Mouse (Mus musculus) embryonic facial prominence, embryonic 13.5 days (tissue): ENCODE data around the gene Pigg. TPM values are rescaled to one million over a fixed set of nuclear protein-coding genes. Genes with fewer than 3 reads are reported as not detected.

Source experiments
- ATAC-seq: fragments of 200-750 bp; cut with Nextera tagmentation; 2 replicates; pipeline ENCODE4 v1.8.0; 2017; ENCODE audit warnings: low read depth; ENCODE audit not compliant: insufficient number of reproducible peaks, insufficient read depth, low FRiP score, low TSS enrichment
- H3K27ac ChIP-seq: fragments of 300-500 bp; sonication (generic); 2 replicates; pipeline ENCODE4 v1.5.1; 2015; ENCODE audit warnings: moderate library complexity, mild to moderate bottlenecking, inconsistent platforms
- H3K27me3 ChIP-seq: fragments of 300-500 bp; sonication (generic); 2 replicates; pipeline ENCODE4 v1.6.1; 2015; ENCODE audit warnings: mild to moderate bottlenecking, inconsistent platforms
- H3K36me3 ChIP-seq: fragments of 300-500 bp; sonication (generic); 2 replicates; pipeline ENCODE4 v1.6.1; 2015; ENCODE audit warnings: mild to moderate bottlenecking, inconsistent platforms
- H3K4me1 ChIP-seq: fragments of 300-500 bp; sonication (generic); 2 replicates; pipeline ENCODE4 v1.6.1; 2015; ENCODE audit warnings: inconsistent platforms
- H3K4me2 ChIP-seq: fragments of 300-500 bp; sonication (generic); 2 replicates; pipeline ENCODE4 v1.6.1; 2015; ENCODE audit warnings: moderate library complexity, mild to moderate bottlenecking, inconsistent platforms
- H3K4me3 ChIP-seq: fragments of 300-500 bp; sonication (generic); 2 replicates; pipeline ENCODE4 v1.5.1; 2015; ENCODE audit warnings: mild to moderate bottlenecking, inconsistent platforms
- H3K9ac ChIP-seq: fragments of 300-500 bp; sonication (generic); 2 replicates; pipeline ENCODE4 v1.6.1; 2015; ENCODE audit warnings: mild to moderate bottlenecking, inconsistent platforms
- H3K9me3 ChIP-seq: fragments of 300-500 bp; sonication (generic); 2 replicates; pipeline ENCODE4 v1.6.1; 2016; ENCODE audit warnings: inconsistent platforms
- WGBS: fragments of 180-500 bp; shearing (Covaris S2); methylation state at CpG from one replicate; pipeline ENCODE4 v1.1.7; 2015; ENCODE audit warnings: mixed read lengths; 5-methylcytosine and 5-hydroxymethylcytosine counted together
- polyA plus RNA-seq: library from polyadenylated mRNA; unstranded; fragments of >200 nt; fragmentation: Nextera tagmentation; extraction: Ambion mirVana; gene quantifications from 2 replicates; pipeline ENCODE4 v1.2.1, GENCODE M21; 2015

The Pigg gene
- polyA plus RNA-seq, 1 experiment from 2014 or later, result 5.4 TPM

GRCm38 (mm10) chr5:108360211-108360610 lies 47.8 kb downstream of the Pigg start:
- Histone ChIP-seq H3K9me3 (no peaks in the 10 kb centered on the region), H3K36me3 (no peaks in the 10 kb centered on the region), H3K4me3 (no peak overlapping the region), H3K4me1 (no peaks in the 10 kb centered on the region), H3K9ac (no peak overlapping the region), H3K27ac (no peak overlapping the region), H3K27me3 (peaks cover 40% of the 10 kb centered on the region), H3K4me2 (no peak overlapping the region)
- ATAC-seq, result no peak
- WGBS, result 84% methylated on average over 4 of the region's 4 CpGs

GRCm38 (mm10) chr5:108362330-108362729 lies 49.9 kb downstream of the Pigg start:
- Histone ChIP-seq H3K27me3 (peaks cover 61% of the 10 kb centered on the region), H3K4me2 (no peak overlapping the region)
- whole genome bisulfite sequencing, result 29% methylated on average over 3 of the region's 3 CpGs

DNA sequence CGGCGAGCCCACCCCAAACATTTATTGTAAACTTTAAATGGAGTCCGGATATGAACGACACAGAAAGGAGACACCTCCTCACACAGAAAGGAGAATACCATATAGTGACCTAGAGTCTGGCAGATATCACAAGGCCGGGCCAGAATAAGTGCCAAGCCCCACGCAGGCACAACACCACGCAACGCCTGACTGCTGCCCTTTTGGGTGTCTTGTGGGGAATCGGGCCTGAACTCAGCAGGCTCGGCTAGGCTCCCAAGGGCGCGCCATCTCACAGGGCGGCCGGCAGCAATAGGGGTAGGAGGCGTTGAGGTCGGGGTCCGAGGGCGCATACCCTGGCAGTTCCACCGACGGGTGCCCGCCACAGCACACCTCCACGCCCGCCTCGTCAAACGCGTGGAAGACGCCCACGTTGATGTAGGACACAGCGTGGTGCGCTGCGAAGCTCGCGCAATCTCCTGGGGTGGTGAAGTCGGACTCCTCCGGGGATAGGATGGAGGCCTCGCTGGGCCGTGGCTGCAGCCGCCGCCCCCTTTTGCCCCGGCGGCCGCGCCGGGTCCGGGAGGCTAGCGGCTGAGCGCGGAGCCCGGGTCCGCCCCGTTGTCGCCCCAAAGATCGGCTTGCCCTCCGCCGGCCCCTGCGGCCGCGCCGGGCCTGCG lies 54.0 kb downstream of the Pigg start:
- WGBS, result 2% methylated on average over 60 of the region's 60 CpGs
- H3K4me2 ChIP-seq, result peak overlapping the region; percentile 96
- no peaks in the 10 kb centered on the region for H3K36me3 ChIP-seq
- peak overlapping the region; percentile 67 for H3K9ac ChIP-seq
- ATAC-seq, result no peak
- no peaks in the 10 kb centered on the region for H3K9me3 ChIP-seq
- no peak overlapping the region for H3K27ac ChIP-seq
- peaks cover 91% of the 10 kb centered on the region for H3K27me3 ChIP-seq
- peak overlapping the region; percentile 56 for H3K4me3 ChIP-seq
- H3K4me1 ChIP-seq, result peaks cover 30% of the 10 kb centered on the region

More at GRCm38 (mm10) chr5:108362330-108362729, 49.9 kb downstream of the Pigg start:
- H3K4me1 ChIP-seq, result peaks cover 10% of the 10 kb centered on the region
- no peak overlapping the region for H3K9ac ChIP-seq
- H3K9me3 ChIP-seq, result no peaks in the 10 kb centered on the region
- no peaks in the 10 kb centered on the region for H3K36me3 ChIP-seq
- no peak overlapping the region for H3K4me3 ChIP-seq
- ATAC-seq, result no peak
- no peak overlapping the region for H3K27ac ChIP-seq

GRCm38 (mm10) chr5:108366984-108367841 lies 54.8 kb downstream of the Pigg start:
- no peaks in the 10 kb centered on the region for H3K36me3 ChIP-seq
- H3K9ac ChIP-seq, result peak overlapping the region; percentile 67
- no peaks in the 10 kb centered on the region for H3K9me3 ChIP-seq
- peak overlapping the region; percentile 96 for H3K4me2 ChIP-seq
- H3K27ac ChIP-seq, result no peak overlapping the region
- peaks cover 98% of the 10 kb centered on the region for H3K27me3 ChIP-seq
- WGBS, result under 1% methylated on average over 94 of the region's 100 CpGs
- ATAC-seq, result 0 out of 2 replicates have a peak, but pooled peaks have one; percentile 26
- H3K4me1 ChIP-seq, result peaks cover 30% of the 10 kb centered on the region
- H3K4me3 ChIP-seq, result peak overlapping the region; percentile 56

- Histone ChIP-seq H3K4me1 (peaks cover 30% of the 10 kb centered on the region), H3K4me2 (peak within 1 kb of the TSS; percentile 96), H3K9me3 (no peaks in the 10 kb centered on the region), H3K4me3 (peak within 1 kb of the TSS; percentile 56), H3K27me3 (peaks cover 98% of the 10 kb centered on the region), H3K27ac (no peak within 1 kb of the TSS), H3K36me3 (no peaks in the 10 kb centered on the region), H3K9ac (peak within 1 kb of the TSS; percentile 67)
- WGBS, result under 1% methylated on average over 19 of the region's 36 CpGs
- ATAC-seq, result no peak
Observed at GRCm38 (mm10) chr5:108367871-108368332, 55.5 kb downstream of the Pigg start, which contains the start of gene Gm42517. Gm42517 (minus strand) TSS chr5:108367922.

DNA sequence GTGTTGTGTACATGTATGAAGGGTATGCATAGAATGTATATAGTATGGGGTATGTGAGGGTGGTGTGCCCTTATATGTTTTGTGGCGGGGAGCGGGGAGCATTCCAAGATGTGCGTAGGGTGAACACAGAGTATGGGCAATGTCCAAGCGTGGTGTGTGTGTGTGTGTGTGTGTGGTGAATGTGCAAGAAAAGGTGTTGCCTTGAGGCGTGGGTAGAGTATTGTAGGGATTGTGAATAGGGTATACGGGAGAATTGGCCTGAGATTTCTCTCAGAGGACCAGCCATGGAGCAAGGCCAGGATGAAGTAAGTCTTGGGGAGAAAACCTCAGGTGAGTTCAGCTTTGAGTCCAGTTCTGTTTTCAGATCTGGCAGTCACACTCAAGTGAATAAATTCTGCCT lies 56.0 kb downstream of the Pigg start:
- peaks cover 98% of the 10 kb centered on the region for H3K27me3 ChIP-seq

GRCm38 (mm10) chr5:108368851-108369621 lies 56.6 kb downstream of the Pigg start:
- Histone ChIP-seq H3K9me3 (no peaks in the 10 kb centered on the region), H3K9ac (no peak overlapping the region), H3K36me3 (no peaks in the 10 kb centered on the region), H3K4me3 (peak overlapping the region; percentile 56), H3K4me2 (peak overlapping the region; percentile 96), H3K27ac (no peak overlapping the region), H3K27me3 (peaks cover 97% of the 10 kb centered on the region), H3K4me1 (peaks cover 30% of the 10 kb centered on the region)
- ATAC-seq, result no peak
- under 1% methylated on average over 49 of the region's 49 CpGs for WGBS

More for the DNA sequence above, 56.0 kb downstream of the Pigg start:
- peak overlapping the region; percentile 96 for H3K4me2 ChIP-seq
- H3K9me3 ChIP-seq, result no peaks in the 10 kb centered on the region
- H3K27ac ChIP-seq, result no peak overlapping the region
- no peaks in the 10 kb centered on the region for H3K36me3 ChIP-seq
- no peak overlapping the region for H3K9ac ChIP-seq
- H3K4me3 ChIP-seq, result peak overlapping the region; percentile 56
- peaks cover 30% of the 10 kb centered on the region for H3K4me1 ChIP-seq
- no peak for ATAC-seq
- 5% methylated on average over 6 of the region's 6 CpGs for WGBS

DNA sequence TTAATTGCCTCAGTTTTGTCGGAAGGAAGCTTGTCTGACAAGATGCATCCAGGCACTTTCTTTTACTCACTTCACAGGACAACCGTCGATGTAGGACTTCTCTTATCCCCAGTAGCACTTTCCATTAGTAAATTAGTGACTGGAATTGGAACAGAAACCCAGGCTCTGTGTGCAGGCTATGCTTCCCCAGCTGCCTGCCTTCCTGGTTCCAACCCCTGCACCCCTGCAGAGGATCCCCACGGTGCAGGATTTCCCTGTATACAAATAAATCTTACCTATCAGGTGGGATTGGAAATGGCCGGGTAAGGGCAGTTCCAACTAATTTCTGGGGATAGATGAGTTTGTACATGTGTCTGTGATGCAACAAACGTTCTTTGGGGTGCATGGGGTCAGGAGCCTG lies 57.6 kb downstream of the Pigg start:
- H3K4me1 ChIP-seq, result peaks cover 30% of the 10 kb centered on the region
- no peaks in the 10 kb centered on the region for H3K36me3 ChIP-seq
- no peak for ATAC-seq
- H3K9ac ChIP-seq, result no peak overlapping the region
- H3K27ac ChIP-seq, result no peak overlapping the region
- no peaks in the 10 kb centered on the region for H3K9me3 ChIP-seq
- peaks cover 95% of the 10 kb centered on the region for H3K27me3 ChIP-seq
- H3K4me2 ChIP-seq, result no peak overlapping the region
- no peak overlapping the region for H3K4me3 ChIP-seq
- WGBS, result 3% methylated on average over 6 of the region's 6 CpGs

GRCm38 (mm10) chr5:108374079-108374478 lies 61.7 kb downstream of the Pigg start:
- WGBS, result 64% methylated on average over 5 of the region's 5 CpGs
- Histone ChIP-seq H3K4me2 (no peak overlapping the region), H3K36me3 (no peaks in the 10 kb centered on the region), H3K9me3 (no peaks in the 10 kb centered on the region), H3K4me3 (no peak overlapping the region), H3K27ac (no peak overlapping the region), H3K27me3 (peaks cover 59% of the 10 kb centered on the region), H3K9ac (no peak overlapping the region), H3K4me1 (peaks cover 6% of the 10 kb centered on the region)
- no peak for ATAC-seq

DNA sequence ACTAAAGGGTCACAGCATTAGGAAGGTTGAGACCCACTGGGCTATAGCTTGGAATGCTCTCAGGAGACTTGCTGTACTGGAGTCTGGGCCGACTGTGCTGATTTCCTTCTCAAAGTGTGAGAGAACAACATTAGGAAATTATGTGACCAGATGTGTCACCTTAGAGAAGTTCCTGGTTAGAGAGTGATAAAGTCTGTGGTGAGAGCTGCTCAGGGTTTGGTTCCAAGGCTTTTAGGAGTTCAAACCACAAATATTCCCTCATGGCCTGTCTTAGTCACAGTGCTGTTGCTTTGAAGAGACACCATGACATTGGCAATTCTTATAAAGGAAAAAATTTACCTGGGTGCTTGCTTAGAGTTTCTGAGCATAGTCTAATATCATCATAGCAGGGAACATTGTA lies 63.6 kb downstream of the Pigg start:
- Histone ChIP-seq H3K27me3 (peaks cover 39% of the 10 kb centered on the region), H3K9ac (no peak overlapping the region), H3K4me3 (no peak overlapping the region), H3K4me1 (no peaks in the 10 kb centered on the region), H3K36me3 (no peaks in the 10 kb centered on the region), H3K9me3 (no peaks in the 10 kb centered on the region), H3K4me2 (no peak overlapping the region), H3K27ac (no peak overlapping the region)
- no peak for ATAC-seq
- WGBS, result 60% methylated on average over 1 of the region's 1 CpGs

DNA sequence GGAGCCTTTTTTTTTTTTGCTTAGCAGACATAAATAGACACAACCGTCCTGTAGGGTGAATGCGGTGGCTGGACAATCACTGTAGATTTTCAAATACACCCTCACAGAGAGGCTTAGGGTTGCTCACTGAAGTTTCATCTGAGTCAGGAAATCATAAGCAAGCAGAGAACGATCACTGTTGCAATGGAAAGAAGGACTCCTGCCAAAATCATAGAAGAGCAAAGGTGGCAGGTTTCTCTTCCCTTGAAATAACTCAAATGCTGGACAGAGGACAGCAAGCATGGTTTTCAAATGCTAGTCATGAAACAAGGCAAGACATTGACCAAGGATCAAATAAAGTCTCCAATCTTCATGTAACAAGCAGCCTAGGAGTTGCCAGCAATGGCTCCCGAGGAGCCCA lies 65.9 kb downstream of the Pigg start:
- WGBS, result 82% methylated on average over 4 of the region's 4 CpGs
- Histone ChIP-seq H3K9ac (no peak overlapping the region), H3K4me2 (no peak overlapping the region), H3K36me3 (no peaks in the 10 kb centered on the region), H3K4me3 (no peak overlapping the region), H3K4me1 (no peaks in the 10 kb centered on the region), H3K27me3 (peaks cover 18% of the 10 kb centered on the region), H3K9me3 (no peaks in the 10 kb centered on the region), H3K27ac (no peak overlapping the region)
- ATAC-seq, result no peak
